8 mouse cellular contexts compared by ENCODE assay signal in genomic region chr7:126762471-126763008, GRCm38 (mm10). TPM values are rescaled to one million over a fixed set of nuclear protein-coding genes. Genes with fewer than 3 reads are reported as not detected.
DNase-seq lines count a peak whose midpoint lies in the region; ATAC-seq and TF ChIP-seq lines count a peak whose summit lies in the region.

No protein-coding gene starts in this region.

- H3K36me3 ChIP-seq in liver, embryonic 13.5 days: peaks cover 43% of the 10 kb centered on the region
- H3K36me3 ChIP-seq in liver, embryonic 11.5 days (ENCODE audit: control insufficient read depth, insufficient read depth, low read length): peaks cover 18% of the 10 kb centered on the region; the same call in 1 of the 2 replicates
- H3K36me3 ChIP-seq in small intestine, adult 2 months (ENCODE audit: control insufficient read depth, insufficient read depth, low read length): peaks cover 51% of the 10 kb centered on the region

- H3K27ac ChIP-seq in liver, embryonic 13.5 days: 0 out of 2 replicates have a peak overlapping the region, but pooled peaks have one; percentile 12
- no peak overlapping the region for H3K27ac ChIP-seq in liver, embryonic 11.5 days (ENCODE audit: low read depth, low read length)
- H3K27ac ChIP-seq in small intestine, adult 2 months (ENCODE audit: insufficient read depth, low read depth, low read length): 0 out of 2 replicates have a peak overlapping the region, but pooled peaks have one; percentile 24

- no peak for ATAC-seq in liver, embryonic 13.5 days (ENCODE audit: low read depth)
- no peak for ATAC-seq in liver, embryonic 11.5 days (replicated peaks; ENCODE audit: low FRiP score)

- no peaks in the 10 kb centered on the region for H3K9me3 ChIP-seq in liver, embryonic 13.5 days (replicated peaks)
- H3K9me3 ChIP-seq in liver, embryonic 11.5 days (ENCODE audit: control insufficient read depth, low read length): no peaks in the 10 kb centered on the region

- H3K4me2 ChIP-seq in liver, embryonic 13.5 days: no peak overlapping the region
- no peak overlapping the region for H3K4me2 ChIP-seq in liver, embryonic 11.5 days

- peak; percentile 31 for DNase-seq in cerebellum, adult 9-10 months
- no peak for DNase-seq in cerebellum, postnatal 10 days
- DNase-seq in liver, embryonic 13.5 days: no peak
- no peak for DNase-seq in liver, embryonic 11.5 days (ENCODE audit: low spot score)
- DNase-seq in layer of hippocampus, adult 18-20 months (ENCODE audit: low spot score in 2 of 2): peak; percentile 68 to 88
- no peak for DNase-seq in spleen, adult 12 weeks (ENCODE audit: low spot score)
- no peak for DNase-seq in lung, adult 18-20 months

- H3K4me3 ChIP-seq in liver, embryonic 13.5 days (replicated peaks): no peak overlapping the region
- no peak overlapping the region for H3K4me3 ChIP-seq in liver, embryonic 11.5 days (ENCODE audit: low read depth, low read length)
- H3K4me3 ChIP-seq in small intestine, adult 2 months (ENCODE audit: low read depth, low read length): no peak overlapping the region

- TF ChIP-seq POLR2A in small intestine, adult 2 months (IDR thresholded peaks at IDR 0.05; ENCODE audit: low read depth, low read length): no peak

- H3K9ac ChIP-seq in liver, embryonic 13.5 days: peak overlapping the region; percentile 9; the same call in 1 of the 2 replicates
- H3K9ac ChIP-seq in liver, embryonic 11.5 days (ENCODE audit: low read depth, low read length): no peak overlapping the region

- no peak for TF ChIP-seq CTCF in small intestine, adult 2 months (IDR thresholded peaks at IDR 0.05; ENCODE audit: extremely low read depth, insufficient read length, insufficient replicate concordance, low read depth, low read length)

- WGBS in liver, embryonic 13.5 days (ENCODE audit: insufficient replicate concordance): 51% methylated on average over 17 of the region's 17 CpGs
- WGBS in liver, embryonic 11.5 days: 63% methylated on average over 17 of the region's 17 CpGs
- 69% methylated on average over 17 of the region's 17 CpGs for WGBS in small intestine, adult 2 months

- no peaks in the 10 kb centered on the region for H3K27me3 ChIP-seq in liver, embryonic 13.5 days
- H3K27me3 ChIP-seq in liver, embryonic 11.5 days (replicated peaks; ENCODE audit: control insufficient read depth, insufficient read depth, low read length): no peaks in the 10 kb centered on the region
- H3K27me3 ChIP-seq in small intestine, adult 2 months (ENCODE audit: control insufficient read depth, insufficient read depth, low read length): no peaks in the 10 kb centered on the region

- peaks cover 66% of the 10 kb centered on the region for H3K4me1 ChIP-seq in liver, embryonic 13.5 days (replicated peaks)
- peaks cover 38% of the 10 kb centered on the region for H3K4me1 ChIP-seq in liver, embryonic 11.5 days (replicated peaks; ENCODE audit: control insufficient read depth, insufficient read depth, low read length)
- H3K4me1 ChIP-seq in small intestine, adult 2 months (ENCODE audit: control insufficient read depth, insufficient read depth, insufficient read length, low read length): peaks cover 17% of the 10 kb centered on the region

RNA-seq across cellular contexts. Expression of gene Mapk3, which starts 3.1 kb away (rescaled TPM):
- polyA plus RNA-seq in liver, embryonic 13.5 days (2015; fragmentation: Nextera tagmentation; extraction: Ambion mirVana): 19.0 and 19.3 TPM in 2 replicates
- 34.0 and 39.3 TPM in 2 replicates for polyA plus RNA-seq in liver, embryonic 11.5 days (2014; fragmentation: Nextera tagmentation; extraction: Ambion mirVana)
- total RNA-seq in layer of hippocampus, adult 18-20 months (2021): 100 to 1,000 TPM; 174 to 194 TPM
- polyA plus RNA-seq in small intestine, adult 2 months (2012; rRNA removed): 208 and 472 TPM in 2 replicates

RNA-seq across cellular contexts. Expression of gene Gdpd3, which starts 3.6 kb away (rescaled TPM):
- polyA plus RNA-seq in liver, embryonic 13.5 days (2015; fragmentation: Nextera tagmentation; extraction: Ambion mirVana): 0.37 and 0.64 TPM in 2 replicates
- polyA plus RNA-seq in liver, embryonic 11.5 days (2014; fragmentation: Nextera tagmentation; extraction: Ambion mirVana): 0.87 and 0.96 TPM in 2 replicates
- total RNA-seq in layer of hippocampus, adult 18-20 months (2021): 1 to 10 TPM; 2.2 to 4.6 TPM
- polyA plus RNA-seq in small intestine, adult 2 months (2012; rRNA removed): 5.0 and 24.4 TPM in 2 replicates

RNA-seq across cellular contexts. Expression of gene Ypel3, which starts 14.2 kb away (rescaled TPM):
- 68.4 and 77.3 TPM in 2 replicates for polyA plus RNA-seq in liver, embryonic 13.5 days (2015; fragmentation: Nextera tagmentation; extraction: Ambion mirVana)
- 49.1 and 52.2 TPM in 2 replicates for polyA plus RNA-seq in liver, embryonic 11.5 days (2014; fragmentation: Nextera tagmentation; extraction: Ambion mirVana)
- 100 to 1,000 TPM; 286 to 300 TPM for total RNA-seq in layer of hippocampus, adult 18-20 months (2021)
- polyA plus RNA-seq in small intestine, adult 2 months (2012; rRNA removed): 153 and 244 TPM in 2 replicates

RNA-seq across cellular contexts. Expression of gene Tbx6, which starts 18.7 kb away (rescaled TPM):
- 0.35 and 0.45 TPM in 2 replicates for polyA plus RNA-seq in liver, embryonic 13.5 days (2015; fragmentation: Nextera tagmentation; extraction: Ambion mirVana)
- polyA plus RNA-seq in liver, embryonic 11.5 days (2014; fragmentation: Nextera tagmentation; extraction: Ambion mirVana): 0.22 and 0.55 TPM in 2 replicates
- total RNA-seq in layer of hippocampus, adult 18-20 months (2021): under 1 TPM; 0.56 to 0.64 TPM
- 1.4 and 2.4 TPM in 2 replicates for polyA plus RNA-seq in small intestine, adult 2 months (2012; rRNA removed)

RNA-seq across cellular contexts. Expression of gene Ppp4c, which starts 29.8 kb away (rescaled TPM):
- polyA plus RNA-seq in liver, embryonic 13.5 days (2015; fragmentation: Nextera tagmentation; extraction: Ambion mirVana): 133 and 141 TPM in 2 replicates
- 266 and 269 TPM in 2 replicates for polyA plus RNA-seq in liver, embryonic 11.5 days (2014; fragmentation: Nextera tagmentation; extraction: Ambion mirVana)
- 10 to 100 TPM; 48.9 to 54.5 TPM for total RNA-seq in layer of hippocampus, adult 18-20 months (2021)
- 101 and 199 TPM in 2 replicates for polyA plus RNA-seq in small intestine, adult 2 months (2012; rRNA removed)

Comparison
In these comparisons a context has a peak if more than half of its experiments do, and no peak if none do; other contexts are left out.
1. DNase-seq: peak in cerebellum, adult 9-10 months (single experiment) and layer of hippocampus, adult 18-20 months (2 of 2); none in cerebellum, postnatal 10 days (0 of 2), liver, embryonic 13.5 days (single experiment), liver, embryonic 11.5 days (single experiment), spleen, adult 12 weeks (single experiment) and lung, adult 18-20 months (0 of 2).